Mouse (Mus musculus) small intestine, adult 2 months (tissue): ENCODE results near the gene Sdr9c7. TPM values are rescaled to one million over a fixed set of nuclear protein-coding genes. Genes with fewer than 3 reads are reported as not detected.

Source experiments
- H3K27ac ChIP-seq: fragments of 200-500 bp; 2 replicates; pipeline ENCODE4 v1.5.1; 2012; ENCODE audit warnings: low read depth, low read length, control low read depth, inconsistent platforms; ENCODE audit not compliant: insufficient read depth
- H3K27me3 ChIP-seq: fragments of 200-500 bp; 2 replicates; pipeline ENCODE4 v1.6.1; 2012; ENCODE audit warnings: mild to moderate bottlenecking, moderate library complexity, low read length, inconsistent platforms; ENCODE audit not compliant: control insufficient read depth, insufficient read depth
- H3K36me3 ChIP-seq: fragments of 200-500 bp; 2 replicates; pipeline ENCODE4 v1.6.1; 2012; ENCODE audit warnings: mild to moderate bottlenecking, low read length, control low read depth, inconsistent platforms; ENCODE audit not compliant: control insufficient read depth, insufficient read depth
- H3K4me1 ChIP-seq: fragments of 200-500 bp; 2 replicates; pipeline ENCODE4 v1.6.1; 2012; ENCODE audit warnings: low read length, inconsistent platforms, mixed read lengths; ENCODE audit not compliant: control insufficient read depth, insufficient read depth, insufficient read length
- H3K4me3 ChIP-seq: fragments of 200-500 bp; 2 replicates; pipeline ENCODE4 v1.5.1; 2012; ENCODE audit warnings: low read depth, mild to moderate bottlenecking, control low read depth, inconsistent platforms, low read length, moderate library complexity
- CTCF ChIP-seq: fragments of 200-500 bp; IDR thresholded peaks from 2 replicates; pipeline ENCODE4 v1.5.1; 2012; ENCODE audit warnings: low read depth, mild to moderate bottlenecking, control low read depth, inconsistent platforms, low read length, moderate library complexity, mixed read lengths; ENCODE audit not compliant: insufficient replicate concordance, insufficient read length; ENCODE audit errors: extremely low read depth
- POLR2A ChIP-seq: fragments of 200-500 bp; IDR thresholded peaks from 2 replicates; pipeline ENCODE4 v1.6.1; 2012; ENCODE audit warnings: low read depth, mild to moderate bottlenecking, control low read depth, inconsistent platforms, low read length, moderate library complexity
- WGBS: fragments of 180-500 bp; shearing (Covaris S2); methylation state at CpG from one replicate; pipeline ENCODE4 v1.1.7; 2018; 5-methylcytosine and 5-hydroxymethylcytosine counted together
- polyA plus RNA-seq: library from polyadenylated mRNA; depleted of rRNA; stranded (reverse); fragments of >200 nt; gene quantifications from 2 replicates; pipeline ENCODE4 v1.2.3, GENCODE M21; 2012

The Sdr9c7 gene
- polyA plus RNA-seq, 1 experiment: not detected

DNA sequence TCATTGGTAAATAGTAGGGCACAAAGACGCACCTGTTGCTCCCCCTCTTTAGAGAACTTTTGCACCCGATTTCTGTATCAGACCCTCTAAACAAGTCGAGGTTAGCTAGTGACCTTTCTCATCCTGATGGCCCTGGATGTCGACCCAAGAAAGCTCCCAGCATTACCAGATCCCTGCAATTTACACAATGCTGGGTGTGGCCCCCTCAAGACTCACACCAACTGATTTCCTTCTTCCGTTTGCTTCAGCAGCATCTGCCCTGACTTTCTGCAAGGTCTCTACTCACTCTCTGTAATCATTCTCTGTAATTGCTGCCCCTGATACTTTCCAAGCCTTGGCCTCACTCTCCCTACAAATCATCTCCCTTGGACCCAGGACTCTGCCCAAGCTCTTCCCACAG is 1.6 kb upstream of the Sdr9c7 start:
- no peak overlapping the region for H3K4me3 ChIP-seq
- peaks cover 57% of the 10 kb centered on the region for H3K4me1 ChIP-seq
- H3K27me3 ChIP-seq: no peaks in the 10 kb centered on the region
- WGBS: 24% methylated on average over 5 of the region's 5 CpGs
- no peak for TF ChIP-seq POLR2A
- TF ChIP-seq CTCF: no peak
- H3K36me3 ChIP-seq: no peaks in the 10 kb centered on the region
- peak overlapping the region; percentile 79 for H3K27ac ChIP-seq

DNA sequence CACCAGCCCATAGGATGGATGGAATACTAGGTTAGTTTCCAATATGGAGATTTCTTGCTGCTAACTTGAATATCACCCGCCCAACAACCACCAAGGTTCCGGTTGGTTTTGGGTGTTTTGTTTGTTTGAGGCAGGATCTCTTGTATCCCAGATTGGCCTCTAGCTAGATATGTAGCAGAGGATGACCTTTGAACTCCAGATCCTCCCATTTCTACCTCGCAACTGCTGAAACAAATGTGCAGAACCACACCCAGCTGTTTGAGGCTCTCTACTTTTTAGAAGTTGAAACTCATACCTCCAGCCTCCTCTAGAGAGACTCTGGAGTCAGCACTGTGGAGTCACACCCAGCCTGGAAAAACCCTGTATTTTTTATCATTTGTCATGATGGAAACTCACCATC is 812 bp upstream of the Sdr9c7 start:
- H3K4me1 ChIP-seq: peaks cover 57% of the 10 kb centered on the region
- TF ChIP-seq POLR2A (no peak), CTCF (no peak)
- H3K27ac ChIP-seq: peak overlapping the region; percentile 79
- H3K4me3 ChIP-seq: no peak overlapping the region
- WGBS: 18% methylated on average over 3 of the region's 3 CpGs
- no peaks in the 10 kb centered on the region for H3K27me3 ChIP-seq
- H3K36me3 ChIP-seq: no peaks in the 10 kb centered on the region

DNA sequence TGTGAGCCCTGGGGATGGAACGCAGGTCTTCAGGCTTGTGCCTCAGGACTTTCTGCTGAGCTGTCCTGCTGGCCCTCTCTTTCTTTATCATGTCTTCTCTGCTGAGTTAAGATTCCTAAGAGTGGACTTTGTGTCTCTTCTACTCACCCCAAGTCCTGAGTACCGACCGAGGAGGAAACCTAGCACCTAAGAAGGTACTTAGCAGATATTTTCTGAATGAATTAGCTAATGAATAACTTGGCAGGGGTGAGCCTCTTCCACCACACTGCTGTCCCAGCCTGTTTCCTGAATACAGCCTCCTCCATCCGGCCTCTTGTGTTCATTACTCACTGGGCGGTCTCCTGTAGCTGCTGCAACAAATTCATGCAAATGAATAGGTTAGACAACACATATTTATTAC is 1.5 kb downstream of the Sdr9c7 start:
- Histone ChIP-seq H3K36me3 (no peaks in the 10 kb centered on the region), H3K4me3 (no peak overlapping the region), H3K27me3 (no peaks in the 10 kb centered on the region), H3K4me1 (peaks cover 46% of the 10 kb centered on the region), H3K27ac (peak overlapping the region; percentile 67; the same call in 1 of the 2 replicates)
- WGBS: 11% methylated on average over 5 of the region's 5 CpGs
- TF ChIP-seq CTCF (no peak), POLR2A (no peak)

DNA sequence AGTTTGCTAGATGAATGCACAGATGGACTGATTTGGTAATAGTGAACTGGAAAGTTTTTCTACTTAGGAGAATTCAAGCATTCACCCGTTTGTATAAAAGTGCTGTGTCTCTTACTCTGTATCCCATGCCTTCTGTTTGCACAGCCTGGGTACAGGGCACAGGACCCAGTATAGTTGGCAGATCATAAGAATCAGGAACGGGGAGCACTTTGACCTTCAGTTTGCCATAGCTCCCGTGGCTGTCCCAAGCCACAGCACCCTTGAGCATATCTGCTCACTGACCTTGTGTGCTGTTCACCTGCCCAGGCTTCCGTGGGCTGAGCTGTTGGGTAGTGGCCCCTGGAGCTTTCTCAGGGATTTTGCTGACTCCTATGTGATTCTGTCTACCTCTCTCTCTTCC is 3.4 kb downstream of the Sdr9c7 start:
- no peaks in the 10 kb centered on the region for H3K36me3 ChIP-seq
- no peak for TF ChIP-seq POLR2A
- TF ChIP-seq CTCF: no peak
- H3K4me3 ChIP-seq: no peak overlapping the region
- no peaks in the 10 kb centered on the region for H3K27me3 ChIP-seq
- H3K27ac ChIP-seq: no peak overlapping the region
- H3K4me1 ChIP-seq: peaks cover 42% of the 10 kb centered on the region
- 24% methylated on average over 4 of the region's 4 CpGs for WGBS

DNA sequence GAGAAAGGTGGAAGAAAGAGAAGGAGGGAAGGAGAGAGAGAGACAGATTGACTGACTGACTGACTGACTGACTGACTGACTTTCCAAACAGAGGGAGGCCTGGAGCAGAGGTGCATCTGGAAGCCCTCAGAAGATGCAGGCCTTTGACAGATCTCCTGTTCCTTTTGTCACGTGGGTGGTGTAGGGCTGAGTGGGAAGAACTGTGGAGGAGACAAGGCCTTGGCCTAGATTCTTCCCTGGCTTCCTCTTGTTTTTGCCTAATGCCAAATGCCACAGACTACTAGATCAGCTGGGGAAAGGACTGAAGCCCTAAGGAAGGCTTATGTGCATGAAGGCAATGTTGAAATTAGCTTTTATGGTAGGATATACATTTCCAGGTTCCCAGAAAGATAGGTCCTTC is 4.8 kb downstream of the Sdr9c7 start:
- WGBS: 81% methylated on average over 1 of the region's 1 CpGs
- peaks cover 30% of the 10 kb centered on the region; the same call in 1 of the 2 replicates for H3K4me1 ChIP-seq
- no peaks in the 10 kb centered on the region for H3K36me3 ChIP-seq
- H3K27ac ChIP-seq: no peak overlapping the region
- H3K4me3 ChIP-seq: no peak overlapping the region
- H3K27me3 ChIP-seq: no peaks in the 10 kb centered on the region
- no peak for TF ChIP-seq POLR2A
- TF ChIP-seq CTCF: no peak

DNA sequence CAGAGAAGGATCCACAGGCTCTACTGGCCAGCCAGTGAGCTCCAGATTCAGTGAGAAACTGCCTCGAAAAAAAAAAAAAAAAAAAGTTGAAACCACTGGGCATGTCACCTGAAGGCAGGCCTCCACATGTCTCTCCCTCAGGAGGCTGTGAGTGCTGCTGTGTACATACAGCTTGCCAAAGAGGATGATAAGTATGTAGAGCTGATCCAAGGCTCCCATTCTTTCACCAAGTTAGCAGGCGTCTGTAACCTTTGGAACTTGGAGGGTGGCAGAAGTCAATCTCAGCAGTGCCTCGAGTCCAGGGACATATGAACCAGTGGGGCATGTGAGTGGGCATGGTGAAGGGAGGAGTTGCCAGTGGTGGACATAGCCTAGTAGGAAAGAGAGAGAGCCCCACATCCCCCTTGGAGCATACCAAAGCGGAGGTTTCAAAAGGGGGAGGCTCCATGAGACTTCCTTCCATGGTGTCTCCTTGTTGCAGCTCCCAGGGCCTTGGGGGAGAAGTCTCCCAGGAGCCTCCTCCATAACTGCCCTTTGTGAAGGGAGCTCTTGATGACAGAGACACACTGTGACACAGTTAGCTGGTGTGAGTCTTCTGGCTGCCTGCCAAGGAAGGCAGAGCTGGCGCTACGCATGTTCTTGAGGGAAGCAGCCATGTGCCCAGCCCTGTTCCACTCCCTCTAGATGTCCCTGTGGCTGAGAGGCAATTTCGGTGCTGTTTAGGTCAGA is 6.6 kb downstream of the Sdr9c7 start:
- WGBS: 28% methylated on average over 7 of the region's 7 CpGs
- peak overlapping the region; percentile 42; the same call in 1 of the 2 replicates for H3K27ac ChIP-seq

DNA sequence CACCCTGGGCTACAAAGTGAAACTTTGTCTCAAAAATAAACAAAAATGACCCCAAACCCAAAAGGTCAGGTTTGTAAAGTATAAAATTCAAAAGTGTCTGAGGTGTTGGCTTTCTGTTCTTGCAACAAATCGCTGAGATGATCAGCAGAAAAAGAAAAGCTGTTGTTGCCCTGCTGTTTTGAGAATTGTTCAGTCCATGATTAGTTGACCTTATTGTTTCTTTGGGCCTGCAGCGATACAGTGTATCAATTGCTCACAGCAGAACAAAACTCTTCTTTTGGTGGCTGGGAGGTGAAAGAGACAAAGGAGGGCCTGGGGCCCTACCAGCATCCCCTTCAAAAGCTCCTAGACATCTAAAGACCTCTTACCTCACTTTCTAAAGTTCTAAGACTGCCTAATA is 7.8 kb downstream of the Sdr9c7 start:
- H3K27me3 ChIP-seq: no peaks in the 10 kb centered on the region
- peaks cover 13% of the 10 kb centered on the region; the same call in 1 of the 2 replicates for H3K4me1 ChIP-seq
- H3K36me3 ChIP-seq: no peaks in the 10 kb centered on the region
- no peak overlapping the region for H3K4me3 ChIP-seq
- 96% methylated on average over 2 of the region's 2 CpGs for WGBS
- no peak overlapping the region for H3K27ac ChIP-seq
- no peak for TF ChIP-seq POLR2A
- no peak for TF ChIP-seq CTCF

More for the DNA sequence above, 6.6 kb downstream of the Sdr9c7 start:
- TF ChIP-seq POLR2A: no peak
- TF ChIP-seq CTCF: peak; percentile 1; the same call in 1 of the 2 replicates
- Histone ChIP-seq H3K27me3 (no peaks in the 10 kb centered on the region), H3K36me3 (no peaks in the 10 kb centered on the region), H3K4me1 (peaks cover 19% of the 10 kb centered on the region; the same call in 1 of the 2 replicates), H3K4me3 (no peak overlapping the region)
